Mouse (Mus musculus) hindbrain, embryonic 10.5 days (tissue): Measurements from ENCODE around the gene Itgax. TPM values are rescaled to one million over a fixed set of nuclear protein-coding genes. Genes with fewer than 3 reads are reported as not detected.

Source experiments
- DNase-seq: peaks from one replicate; pipeline ENCODE4 v3.0.0-alpha.2; 2017; ENCODE audit warnings: low spot score
- H3K27ac ChIP-seq: fragments of 300-500 bp; sonication (generic); 2 replicates; pipeline ENCODE4 v1.5.1; 2016; ENCODE audit warnings: mild to moderate bottlenecking, moderate library complexity
- H3K27me3 ChIP-seq: fragments of 300-500 bp; sonication (generic); 2 replicates; pipeline ENCODE4 v1.6.1; 2016; ENCODE audit warnings: mild to moderate bottlenecking; ENCODE audit not compliant: poor library complexity, insufficient read depth, severe bottlenecking
- H3K36me3 ChIP-seq: fragments of 300-500 bp; sonication (generic); 2 replicates; pipeline ENCODE4 v1.6.1; 2016; ENCODE audit warnings: mild to moderate bottlenecking, moderate library complexity
- H3K4me1 ChIP-seq: fragments of 300-500 bp; sonication (generic); replicated peaks from 2 replicates; pipeline ENCODE4 v1.6.1; 2016; ENCODE audit warnings: mild to moderate bottlenecking
- H3K4me3 ChIP-seq: fragments of 300-500 bp; sonication (generic); 2 replicates; pipeline ENCODE4 v1.5.1; 2016; ENCODE audit warnings: mild to moderate bottlenecking, moderate library complexity
- H3K9me3 ChIP-seq: fragments of 300-500 bp; sonication (generic); 2 replicates; pipeline ENCODE4 v1.6.1; 2016; ENCODE audit warnings: mild to moderate bottlenecking, moderate library complexity
- WGBS: fragments of 180-500 bp; shearing (Covaris S2); methylation state at CpG from one replicate; pipeline ENCODE4 v1.1.7; 2016; 5-methylcytosine and 5-hydroxymethylcytosine counted together
- polyA plus RNA-seq: library from polyadenylated mRNA; unstranded; fragments of >200 nt; fragmentation: Nextera tagmentation; extraction: Ambion mirVana; gene quantifications from 2 replicates; pipeline ENCODE4 v1.2.1, GENCODE M21; 2016

Itgax gene
- polyA plus RNA-seq, 1 experiment from 2014 or later, result not detected

DNA sequence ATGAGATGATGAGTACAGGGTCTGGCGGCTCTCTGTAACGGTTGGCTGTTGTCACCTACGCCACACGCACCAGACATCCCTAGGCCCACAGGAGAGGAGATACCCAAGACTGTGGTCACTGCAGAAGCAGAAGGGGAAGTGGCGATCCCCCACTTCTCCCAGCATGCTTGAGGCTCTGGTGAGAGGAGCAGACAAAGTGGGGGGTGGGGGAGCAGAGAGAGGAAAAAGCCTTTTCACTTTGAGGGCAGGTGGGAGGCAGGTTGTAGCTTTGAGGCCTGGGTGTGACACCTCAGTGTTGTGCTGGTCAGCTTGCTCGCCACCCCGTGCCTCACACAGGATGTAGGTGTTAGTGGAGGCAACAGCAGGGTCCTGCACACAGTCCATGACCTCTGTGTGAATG, 50.8 kb downstream of the Itgax start:
- H3K36me3 ChIP-seq, result no peaks in the 10 kb centered on the region
- H3K4me1 ChIP-seq, result no peaks in the 10 kb centered on the region
- H3K9me3 ChIP-seq, result no peaks in the 10 kb centered on the region
- H3K27me3 ChIP-seq, result no peaks in the 10 kb centered on the region
- WGBS, result 78% methylated on average over 7 of the region's 7 CpGs
- DNase-seq, result no peak
- no peak overlapping the region for H3K27ac ChIP-seq
- no peak overlapping the region for H3K4me3 ChIP-seq

DNA sequence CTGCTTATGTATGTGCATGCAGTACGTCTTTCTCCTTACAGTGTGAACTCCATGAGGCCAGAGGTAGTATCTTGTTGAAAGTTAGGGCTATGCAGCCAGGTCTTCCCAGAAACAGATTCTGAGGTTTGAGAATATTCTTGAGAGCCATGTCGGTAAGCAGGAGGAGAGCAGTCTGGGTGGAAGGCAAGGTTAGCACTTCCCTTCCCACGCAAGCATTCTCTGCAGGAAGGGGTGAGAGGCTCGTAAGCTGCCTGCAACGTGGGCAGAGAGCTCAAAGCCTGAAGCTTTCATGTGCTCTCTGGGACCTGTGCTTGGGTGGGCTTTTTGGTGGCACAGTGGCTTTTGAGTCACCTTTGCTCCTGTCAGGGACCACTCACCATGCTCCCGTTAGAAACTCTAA, 51.2 kb downstream of the Itgax start:
- WGBS, result 75% methylated on average over 6 of the region's 6 CpGs
- Histone ChIP-seq H3K27ac (no peak overlapping the region), H3K4me1 (no peaks in the 10 kb centered on the region), H3K9me3 (no peaks in the 10 kb centered on the region), H3K36me3 (no peaks in the 10 kb centered on the region), H3K4me3 (no peak overlapping the region), H3K27me3 (no peaks in the 10 kb centered on the region)
- DNase-seq, result no peak

DNA sequence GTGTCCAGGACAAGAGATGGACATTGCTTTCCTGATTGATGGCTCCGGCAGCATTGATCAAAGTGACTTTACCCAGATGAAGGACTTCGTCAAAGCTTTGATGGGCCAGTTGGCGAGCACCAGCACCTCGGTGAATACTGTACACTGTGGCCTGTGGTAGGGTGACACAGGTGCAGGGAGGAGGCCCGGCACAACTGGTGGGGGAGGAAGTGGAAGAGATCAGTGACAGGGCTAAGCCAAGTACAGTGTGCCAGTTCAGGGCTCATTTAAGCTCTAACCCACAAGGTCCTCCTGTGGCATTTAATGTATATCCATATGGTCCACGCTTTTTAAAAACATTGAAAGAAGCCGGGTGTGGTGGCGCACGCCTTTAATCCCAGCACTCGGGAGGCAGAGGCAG, 52.3 kb downstream of the Itgax start:
- no peaks in the 10 kb centered on the region for H3K9me3 ChIP-seq
- H3K4me1 ChIP-seq, result no peaks in the 10 kb centered on the region
- H3K27ac ChIP-seq, result no peak overlapping the region
- H3K27me3 ChIP-seq, result no peaks in the 10 kb centered on the region
- no peak overlapping the region for H3K4me3 ChIP-seq
- 89% methylated on average over 10 of the region's 10 CpGs for WGBS
- no peaks in the 10 kb centered on the region for H3K36me3 ChIP-seq
- DNase-seq, result no peak

Other genes with a start within 250 kb of the Itgax start
- 0.51 and 1.1 TPM in 2 replicates for gene Prss53, start 238.6 kb upstream of the Itgax start, polyA plus RNA-seq
- not detected in 2 replicates for gene Gm21974, start 234.1 kb upstream of the Itgax start, polyA plus RNA-seq
- gene Vkorc1, start 233.9 kb upstream of the Itgax start, polyA plus RNA-seq, result 49.7 and 54.7 TPM in 2 replicates
- gene Bckdk, start 225.5 kb upstream of the Itgax start, polyA plus RNA-seq, result 115 and 123 TPM in 2 replicates
- gene Kat8, start 217.0 kb upstream of the Itgax start, polyA plus RNA-seq, result 50.4 TPM in 2 replicates
- 5.3 and 9.7 TPM in 2 replicates for gene Prss8, start 199.4 kb upstream of the Itgax start, polyA plus RNA-seq
- gene Prss36, start 182.8 kb upstream of the Itgax start, polyA plus RNA-seq, result 10.4 and 11.6 TPM in 2 replicates
- gene Fus, start 162.1 kb upstream of the Itgax start, polyA plus RNA-seq, result 328 and 333 TPM in 2 replicates
- gene Pycard, start 135.7 kb upstream of the Itgax start, polyA plus RNA-seq, result 9.5 and 12.4 TPM in 2 replicates
- not detected in 2 replicates for gene Trim72, start 125.6 kb upstream of the Itgax start, polyA plus RNA-seq
- gene Itgam, start 66.9 kb upstream of the Itgax start, polyA plus RNA-seq, result 0.58 and 0.73 TPM in 2 replicates
- gene Gm49368, start 66.9 kb upstream of the Itgax start, polyA plus RNA-seq, result 0.04 TPM in 1 of 2 replicates, not detected in the other
- gene Itgad, start 24.8 kb downstream of the Itgax start, polyA plus RNA-seq, result not detected in 2 replicates
- 0.25 TPM in 1 of 2 replicates, not detected in the other for gene Cox6a2, start 76.8 kb downstream of the Itgax start, polyA plus RNA-seq
- gene Armc5, start 107.8 kb downstream of the Itgax start, polyA plus RNA-seq, result 16.7 and 19.6 TPM in 2 replicates
- gene 9130023H24Rik, start 108.5 kb downstream of the Itgax start, polyA plus RNA-seq, result 10.2 and 13.5 TPM in 2 replicates
- gene Tgfb1i1, start 117.3 kb downstream of the Itgax start, polyA plus RNA-seq, result 37.9 and 50.9 TPM in 2 replicates
- gene Slc5a2, start 136.1 kb downstream of the Itgax start, polyA plus RNA-seq, result 0.29 TPM in 1 of 2 replicates, not detected in the other
- 24.7 and 26.8 TPM in 2 replicates for gene BC017158, start 168.6 kb downstream of the Itgax start, polyA plus RNA-seq